Mouse (Mus musculus) CH12.LX (cell line): ENCODE results near the gene Wdpcp. TPM values are rescaled to one million over a fixed set of nuclear protein-coding genes. Genes with fewer than 3 reads are reported as not detected.

Source experiments
- DNase-seq: peaks from one replicate; pipeline ENCODE4 v3.0.0-alpha.2; 2013; ENCODE audit errors: extremely low read depth
- H3K27ac ChIP-seq: 2 replicates; pipeline ENCODE4 v1.5.1; 2012; ENCODE audit warnings: low read depth, mild to moderate bottlenecking, control low read depth, moderate library complexity; ENCODE audit not compliant: insufficient read depth
- H3K27me3 ChIP-seq: replicated peaks from 2 replicates; pipeline ENCODE3; 2012; ENCODE audit warnings: inconsistent platforms
- H3K36me3 ChIP-seq, 2 experiments: replicated peaks in 1 of 2; 2 replicates each; pipeline versions ENCODE3 to v1.6.1; 2012; ENCODE audit warnings: inconsistent platforms in 1 of 2, low read length in 1 of 2, mild to moderate bottlenecking in 1 of 2, mixed read lengths in 1 of 2, moderate library complexity in 1 of 2; ENCODE audit not compliant: control insufficient read depth in 1 of 2, insufficient read depth in 1 of 2
- H3K4me1 ChIP-seq, 2 experiments: 2 replicates each; pipeline ENCODE4 v1.6.1; 2012; ENCODE audit warnings: inconsistent platforms in 1 of 2, moderate library complexity in 1 of 2; ENCODE audit not compliant: insufficient read depth in 2 of 2, control insufficient read depth in 1 of 2
- H3K4me2 ChIP-seq: 2 replicates; pipeline ENCODE4 v1.6.1; 2012; ENCODE audit warnings: low read depth, mild to moderate bottlenecking, control low read depth; ENCODE audit not compliant: poor library complexity, insufficient read depth, severe bottlenecking
- H3K4me3 ChIP-seq, 3 experiments: fragments of 150-350 bp in 1 of 3; sonication (generic) in 1 of 3; replicated peaks in 1 of 3; 2 replicates each; pipeline versions ENCODE3 to v1.5.1; 2011 to 2012; ENCODE audit warnings: low read depth in 2 of 3, low read length in 2 of 3, mild to moderate bottlenecking in 2 of 3, moderate library complexity in 2 of 3, control low read depth in 1 of 3, improper control_type of control experiment in 1 of 3, inconsistent platforms in 1 of 3, mixed read lengths in 1 of 3; ENCODE audit not compliant: poor library complexity in 1 of 3
- H3K79me2 ChIP-seq: replicated peaks from 2 replicates; pipeline ENCODE4 v1.6.1; 2012; ENCODE audit warnings: mild to moderate bottlenecking, moderate library complexity; ENCODE audit not compliant: control insufficient read depth, poor library complexity, insufficient read depth, severe bottlenecking; ENCODE audit errors: extremely low read depth
- H3K9ac ChIP-seq: 2 replicates; pipeline ENCODE4 v1.6.1; 2012; ENCODE audit warnings: low read depth, mild to moderate bottlenecking, control low read depth, moderate library complexity; ENCODE audit not compliant: insufficient read depth
- H3K9me3 ChIP-seq: replicated peaks from 2 replicates; pipeline ENCODE3; 2012; ENCODE audit warnings: low read length, inconsistent platforms, mixed read lengths
- ETS1 ChIP-seq: conservative IDR thresholded peaks from 2 replicates; pipeline ENCODE4 v1.6.1; 2012; ENCODE audit warnings: low read depth, mild to moderate bottlenecking, inconsistent platforms, low read length, improper control_type of control experiment, moderate library complexity
- HCFC1 ChIP-seq: IDR thresholded peaks from 2 replicates; pipeline ENCODE4 v1.6.1; 2012; ENCODE audit warnings: low read depth, mild to moderate bottlenecking, inconsistent platforms, low read length, improper control_type of control experiment
- MAX ChIP-seq: IDR thresholded peaks from 2 replicates; pipeline ENCODE4 v1.6.1; 2011; ENCODE audit warnings: low read length, improper control_type of control experiment
- MXI1 ChIP-seq: IDR thresholded peaks from 2 replicates; pipeline ENCODE4 v1.6.1; 2011; ENCODE audit warnings: mild to moderate bottlenecking, low read depth, low read length, improper control_type of control experiment
- RAD21 ChIP-seq: IDR thresholded peaks from 2 replicates; pipeline ENCODE4 v1.6.1; 2011; ENCODE audit warnings: low read depth, mild to moderate bottlenecking, low read length, improper control_type of control experiment, moderate library complexity
- SIN3A ChIP-seq: IDR thresholded peaks from 2 replicates; pipeline ENCODE4 v1.6.1; 2012; ENCODE audit warnings: low read length, improper control_type of control experiment, inconsistent platforms
- TBP ChIP-seq: conservative IDR thresholded peaks from 2 replicates; pipeline ENCODE4 v1.6.1; 2011; ENCODE audit warnings: low read depth, low read length, improper control_type of control experiment
- UBTF ChIP-seq: IDR thresholded peaks from 2 replicates; pipeline ENCODE4 v1.6.1; 2012; ENCODE audit warnings: low read depth, mild to moderate bottlenecking, inconsistent platforms, low read length, improper control_type of control experiment, moderate library complexity
- dilution Hi-C: fragments of 300-500 bp; cut with MboI; formaldehyde crosslinking; loops from 2 replicates; pipeline ENCODE4 v1.14.3; 2020; ENCODE audit warnings: low sequenced_read_pairs; ENCODE audit not compliant: extremely low pct_unique_long_range_greater_than_20kb, extremely low pct_ligation_motif_present
- in situ Hi-C: fragments of 300-500 bp; cut with MboI; formaldehyde crosslinking; loops from 3 replicates; pipeline ENCODE4 v1.14.3; 2019; ENCODE audit warnings: low sequenced_read_pairs, low pct_ligation_motif_present, low pct_unique_long_range_greater_than_20kb, mixed read lengths
- polyA plus RNA-seq: library from polyadenylated mRNA; unstranded; fragments of >175 nt; gene quantifications from 2 replicates; pipeline ENCODE4 v1.2.1, GENCODE M21; 2012; ENCODE audit warnings: low read depth; ENCODE audit not compliant: insufficient read length
- total RNA-seq, 2 experiments: library from RNA; depleted of rRNA; stranded (reverse); fragments of 300-350 nt in 1 of 2; fragments of >200 nt in 1 of 2; gene quantifications; 2 replicates each; pipeline ENCODE4 v1.2.3; 2012 to 2014

Wdpcp gene
- total and polyA plus RNA-seq, 3 experiments = 3.2 to 5.6 (median 4.8) TPM

DNA sequence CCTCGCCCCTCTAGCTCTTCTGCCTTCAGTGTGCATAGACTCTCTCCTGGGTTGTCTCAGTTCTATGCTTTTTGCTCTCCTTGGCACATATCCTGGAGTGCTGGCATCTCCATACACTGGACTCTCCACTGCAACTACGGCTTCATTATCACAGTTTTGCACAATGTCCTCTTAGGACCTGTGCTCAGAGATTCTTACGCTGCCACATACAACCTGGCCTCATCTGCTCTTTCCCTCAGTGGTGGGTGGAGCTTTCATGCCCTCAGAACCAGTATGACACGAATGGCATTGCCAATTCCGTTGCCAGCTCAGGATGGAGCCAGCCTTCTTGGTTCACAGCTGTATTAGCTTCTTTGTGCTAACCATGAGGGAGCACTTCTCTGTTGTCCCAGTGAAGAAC is 29.3 kb upstream of the Wdpcp start:
- Histone ChIP-seq H3K9me3 (no peaks in the 10 kb centered on the region), H3K4me1 (peaks cover 4 to 10% of the 10 kb centered on the region in 2 experiments; a peak in 3 of 4 replicates), H3K36me3 (no peaks in the 10 kb centered on the region), H3K27ac (no peak overlapping the region), H3K9ac (no peak overlapping the region), H3K4me3 (no peak overlapping the region), H3K27me3 (no peaks in the 10 kb centered on the region), H3K4me2 (no peak overlapping the region), H3K79me2 (no peaks in the 10 kb centered on the region)
- dilution Hi-C loops (no loop called here), in situ Hi-C loops (no loop called here)
- TF ChIP-seq MXI1 (no peak), HCFC1 (no peak), SIN3A (no peak)
- DNase-seq = no peak

DNA sequence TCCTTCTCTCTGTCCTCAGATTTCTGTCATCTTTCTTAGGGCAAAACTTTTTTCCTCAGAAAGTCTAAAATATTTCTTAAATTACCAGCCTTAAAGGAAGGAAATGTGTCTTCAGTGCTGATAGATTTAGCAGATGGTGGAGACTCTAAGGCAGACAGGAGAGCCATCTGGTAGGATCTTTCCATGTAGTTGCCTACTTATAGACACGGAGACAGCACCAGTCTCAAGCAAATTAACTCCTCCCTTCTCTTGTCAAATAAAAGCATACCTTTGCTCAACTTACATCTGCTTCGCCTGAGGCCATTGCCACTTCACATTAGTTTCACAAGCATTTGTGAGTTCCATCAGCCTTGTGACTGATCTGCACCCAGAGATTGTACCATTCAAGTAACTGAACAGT is 27.0 kb upstream of the Wdpcp start:
- dilution Hi-C loops (no loop called here), in situ Hi-C loops (no loop called here)
- Histone ChIP-seq H3K4me2 (no peak overlapping the region), H3K36me3 (no peaks in the 10 kb centered on the region), H3K4me1 (peaks cover 5 to 18% of the 10 kb centered on the region in 2 experiments; a peak in 3 of 4 replicates), H3K4me3 (no peak overlapping the region), H3K9me3 (no peaks in the 10 kb centered on the region), H3K9ac (no peak overlapping the region), H3K27ac (no peak overlapping the region), H3K79me2 (no peaks in the 10 kb centered on the region), H3K27me3 (no peaks in the 10 kb centered on the region)
- DNase-seq = no peak
- TF ChIP-seq ETS1 (no peak), UBTF (no peak)

DNA sequence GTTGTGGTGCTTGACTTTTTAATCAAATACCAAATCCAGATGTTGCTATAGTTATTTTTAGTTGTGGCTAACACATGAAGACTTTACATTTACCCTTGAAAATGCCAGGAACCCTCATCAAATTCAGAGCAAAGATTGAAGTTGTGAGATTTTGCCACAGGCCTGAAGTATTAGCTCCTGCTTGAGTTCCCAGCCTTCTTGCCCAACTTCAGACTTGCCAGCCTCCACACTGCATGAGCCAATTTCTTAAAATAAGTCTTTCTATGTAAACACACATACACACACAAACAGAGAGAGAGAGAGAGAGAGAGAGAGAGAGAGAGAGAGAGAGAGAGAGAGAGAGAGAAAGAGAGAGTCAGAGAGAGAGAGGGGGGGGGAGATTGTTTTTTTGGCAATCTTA is 26.1 kb upstream of the Wdpcp start:
- no peaks in the 10 kb centered on the region for H3K79me2 ChIP-seq
- in situ Hi-C loops (no loop called here), dilution Hi-C loops (no loop called here)
- H3K27ac ChIP-seq = no peak overlapping the region
- H3K9me3 ChIP-seq = no peaks in the 10 kb centered on the region
- no peaks in the 10 kb centered on the region for H3K27me3 ChIP-seq
- no peak for DNase-seq
- peaks cover 10 to 19% of the 10 kb centered on the region in 2 experiments for H3K4me1 ChIP-seq
- no peaks in the 10 kb centered on the region for H3K36me3 ChIP-seq
- TF ChIP-seq TBP = no peak
- TF ChIP-seq RAD21 = no peak
- TF ChIP-seq MAX = no peak
- no peak overlapping the region for H3K4me3 ChIP-seq
- H3K4me2 ChIP-seq = no peak overlapping the region
- no peak overlapping the region for H3K9ac ChIP-seq
